Mouse (Mus musculus): ENCODE measurements around the gene Arhgap45. TPM values are rescaled to one million over a fixed set of nuclear protein-coding genes. Genes with fewer than 3 reads are reported as not detected.

The Arhgap45 gene
- polyA plus RNA-seq, 1 experiment = 103 TPM

DNA sequence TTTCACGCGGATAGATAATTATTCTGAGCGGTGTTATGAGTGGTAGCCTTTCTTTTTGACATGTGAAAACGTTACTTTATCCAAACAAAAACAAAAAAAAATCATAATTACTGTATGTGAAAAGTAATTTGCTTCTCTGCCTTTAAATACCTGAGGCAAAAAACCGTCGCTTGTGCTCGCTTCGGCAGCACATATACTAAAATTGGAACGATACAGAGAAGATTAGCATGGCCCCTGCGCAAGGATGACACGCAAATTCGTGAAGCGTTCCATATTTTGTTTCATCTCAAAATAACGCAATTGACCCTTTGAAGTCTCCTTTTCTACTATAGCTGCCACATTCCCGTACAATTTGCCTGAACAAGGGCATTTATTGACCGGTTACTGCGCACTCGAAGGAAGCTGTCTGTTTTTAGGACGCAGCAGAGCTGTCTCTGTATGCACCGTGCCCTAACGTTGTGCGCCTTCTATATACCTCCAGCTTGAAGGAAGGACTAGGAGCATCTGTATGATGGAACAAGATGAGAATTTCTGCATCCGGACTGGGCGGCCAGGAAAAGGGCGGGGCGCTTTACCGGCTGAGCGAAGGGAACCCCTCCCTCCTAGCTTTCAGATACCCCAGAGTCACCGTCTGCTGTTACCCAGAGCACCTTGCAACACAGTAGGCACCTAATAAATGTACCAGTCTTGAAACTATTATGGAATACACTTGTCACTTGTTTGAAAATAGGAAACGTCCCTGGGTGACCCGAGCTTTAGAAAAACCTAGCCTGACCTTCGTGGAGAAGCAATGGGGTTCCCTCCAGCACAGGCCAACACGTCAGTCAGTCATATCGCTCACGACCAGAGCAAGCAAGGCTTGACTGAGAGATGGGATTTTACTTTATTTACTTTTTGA is 30.9 kb upstream of the Arhgap45 start:
- TF ChIP-seq CTCF (IDR thresholded peaks at IDR 0.05; ENCODE audit: insufficient read depth, low read length) (no peak), POLR2A (IDR thresholded peaks at IDR 0.05; ENCODE audit: borderline replicate concordance, extremely low read depth, low read depth, low read length) (peak; percentile 44; the same call in 1 of the 2 replicates)
- peak; percentile 71 for DNase-seq
- under 1% methylated on average over 35 of the region's 35 CpGs for WGBS
- Histone ChIP-seq H3K4me1 (ENCODE audit: control insufficient read depth, insufficient read depth, low read length) (peaks cover 30% of the 10 kb centered on the region), H3K4me3 (replicated peaks; ENCODE audit: extremely low read depth, low read depth, low read length) (peak overlapping the region; percentile 87)

GRCm38 (mm10) chr10:79986232-79986878 is 30.1 kb upstream of the Arhgap45 start:
- DNase-seq = no peak
- Histone ChIP-seq H3K4me3 (replicated peaks; ENCODE audit: extremely low read depth, low read depth, low read length) (no peak overlapping the region), H3K4me1 (ENCODE audit: control insufficient read depth, insufficient read depth, low read length) (peaks cover 30% of the 10 kb centered on the region)
- TF ChIP-seq POLR2A (IDR thresholded peaks at IDR 0.05; ENCODE audit: borderline replicate concordance, extremely low read depth, low read depth, low read length) = peak; percentile 35; the same call in 1 of the 2 replicates
- TF ChIP-seq CTCF (IDR thresholded peaks at IDR 0.05; ENCODE audit: insufficient read depth, low read length) = no peak
- WGBS = 13% methylated on average over 6 of the region's 6 CpGs

DNA sequence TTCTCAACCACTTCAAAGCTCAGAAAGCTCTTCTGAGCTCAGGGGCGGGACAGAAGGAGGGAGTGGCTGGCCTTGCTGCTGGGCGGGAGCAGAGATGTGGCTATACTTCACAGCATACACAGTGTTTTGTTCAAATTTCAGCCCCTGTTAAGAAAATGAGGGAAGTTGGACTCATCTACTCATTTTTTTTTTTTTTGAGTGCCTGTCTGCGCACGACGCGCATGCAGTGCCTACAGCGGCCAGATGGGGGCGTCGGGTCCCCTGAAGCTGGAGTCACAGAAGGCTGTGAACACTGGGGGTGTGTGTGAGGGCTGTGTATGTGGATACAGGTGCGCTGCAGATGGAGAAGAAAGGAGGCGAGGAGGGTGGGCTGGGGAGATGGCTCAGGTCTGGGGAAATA is 29.5 kb upstream of the Arhgap45 start:
- peak; percentile 88 for DNase-seq
- H3K4me1 ChIP-seq (ENCODE audit: control insufficient read depth, insufficient read depth, low read length) = peaks cover 30% of the 10 kb centered on the region
- 5% methylated on average over 11 of the region's 11 CpGs for WGBS
- H3K4me3 ChIP-seq (replicated peaks; ENCODE audit: extremely low read depth, low read depth, low read length) = peak overlapping the region; percentile 4
- TF ChIP-seq CTCF (IDR thresholded peaks at IDR 0.05; ENCODE audit: insufficient read depth, low read length) (peak; percentile 69), POLR2A (IDR thresholded peaks at IDR 0.05; ENCODE audit: borderline replicate concordance, extremely low read depth, low read depth, low read length) (peak; percentile 38; the same call in 1 of the 2 replicates)

GRCm38 (mm10) chr10:79987771-79988505 is 28.5 kb upstream of the Arhgap45 start:
- H3K4me1 ChIP-seq (ENCODE audit: control insufficient read depth, insufficient read depth, low read length) = peaks cover 24% of the 10 kb centered on the region
- 10% methylated on average over 27 of the region's 27 CpGs for WGBS

DNA sequence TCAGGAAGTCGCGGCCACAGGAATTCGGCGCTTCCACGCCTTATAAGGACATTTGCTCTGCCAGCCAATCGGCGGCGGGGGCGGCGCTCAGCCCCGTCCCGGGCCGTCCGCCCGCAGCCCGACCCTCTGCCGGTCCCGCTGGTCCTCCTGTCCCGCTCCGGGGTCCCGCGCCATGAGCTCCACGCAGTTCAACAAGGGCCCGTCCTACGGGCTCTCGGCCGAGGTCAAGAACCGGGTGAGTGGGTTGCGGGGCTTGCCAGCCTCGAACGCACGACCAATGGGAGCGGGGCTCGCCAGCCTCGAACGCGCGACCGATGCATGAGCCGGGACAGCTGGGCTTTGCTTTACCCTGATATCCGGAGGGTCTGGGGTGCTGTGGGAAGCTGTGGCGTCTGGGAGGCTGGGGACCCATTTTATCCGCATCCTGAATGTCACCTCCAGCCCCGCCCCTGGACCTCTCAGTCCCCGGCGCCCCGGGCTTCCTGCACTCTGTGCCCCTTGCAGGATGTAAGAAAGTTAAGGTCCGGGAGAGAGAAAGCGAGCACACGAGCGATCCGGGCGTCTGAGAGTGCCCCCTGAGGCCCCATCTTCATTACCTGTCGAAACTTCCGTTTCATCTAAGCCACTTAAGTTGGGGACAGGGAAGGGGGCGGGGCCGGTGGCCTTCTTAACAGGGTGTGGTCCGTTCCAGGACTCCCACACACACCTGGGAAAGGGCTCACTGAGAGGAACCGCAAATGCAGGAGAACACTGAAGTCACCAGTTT is 27.8 kb upstream of the Arhgap45 start, which contains the start of gene Cnn2:
TSS of gene Cnn2 (plus strand) at position 79 of the 766 bp plus-strand sequence.
- TF ChIP-seq POLR2A (IDR thresholded peaks at IDR 0.05; ENCODE audit: borderline replicate concordance, extremely low read depth, low read depth, low read length) = peak; percentile 68; the same call in 1 of the 2 replicates
- TF ChIP-seq CTCF (IDR thresholded peaks at IDR 0.05; ENCODE audit: insufficient read depth, low read length) = no peak
- Histone ChIP-seq H3K4me3 (replicated peaks; ENCODE audit: extremely low read depth, low read depth, low read length) (peak within 1 kb of the TSS; percentile 86), H3K4me1 (ENCODE audit: control insufficient read depth, insufficient read depth, low read length) (peaks cover 19% of the 10 kb centered on the region)
- 2% methylated on average over 58 of the region's 59 CpGs for WGBS
- DNase-seq = peak; percentile 79

More at GRCm38 (mm10) chr10:79987771-79988505, 28.5 kb upstream of the Arhgap45 start:
- H3K4me3 ChIP-seq (replicated peaks; ENCODE audit: extremely low read depth, low read depth, low read length) = peak overlapping the region; percentile 86
- DNase-seq = peak; percentile 53
- TF ChIP-seq CTCF (IDR thresholded peaks at IDR 0.05; ENCODE audit: insufficient read depth, low read length) = no peak
- peak; percentile 23; the same call in 1 of the 2 replicates for TF ChIP-seq POLR2A (IDR thresholded peaks at IDR 0.05; ENCODE audit: borderline replicate concordance, extremely low read depth, low read depth, low read length)

GRCm38 (mm10) chr10:79989272-79989786 is 27.1 kb upstream of the Arhgap45 start:
- TF ChIP-seq CTCF (IDR thresholded peaks at IDR 0.05; ENCODE audit: insufficient read depth, low read length) (no peak), POLR2A (IDR thresholded peaks at IDR 0.05; ENCODE audit: borderline replicate concordance, extremely low read depth, low read depth, low read length) (no peak)
- no peak for DNase-seq
- Histone ChIP-seq H3K4me3 (replicated peaks; ENCODE audit: extremely low read depth, low read depth, low read length) (peak overlapping the region; percentile 86), H3K4me1 (ENCODE audit: control insufficient read depth, insufficient read depth, low read length) (peaks cover 19% of the 10 kb centered on the region)
- WGBS = 22% methylated on average over 8 of the region's 8 CpGs

GRCm38 (mm10) chr10:79989870-79990269 is 26.6 kb upstream of the Arhgap45 start:
- Histone ChIP-seq H3K4me3 (replicated peaks; ENCODE audit: extremely low read depth, low read depth, low read length) (peak overlapping the region; percentile 86), H3K4me1 (ENCODE audit: control insufficient read depth, insufficient read depth, low read length) (peaks cover 19% of the 10 kb centered on the region)
- 24% methylated on average over 15 of the region's 15 CpGs for WGBS
- peak; percentile 67 for DNase-seq
- peak; percentile 62; the same call in 1 of the 2 replicates for TF ChIP-seq POLR2A (IDR thresholded peaks at IDR 0.05; ENCODE audit: borderline replicate concordance, extremely low read depth, low read depth, low read length)
- TF ChIP-seq CTCF (IDR thresholded peaks at IDR 0.05; ENCODE audit: insufficient read depth, low read length) = no peak

DNA sequence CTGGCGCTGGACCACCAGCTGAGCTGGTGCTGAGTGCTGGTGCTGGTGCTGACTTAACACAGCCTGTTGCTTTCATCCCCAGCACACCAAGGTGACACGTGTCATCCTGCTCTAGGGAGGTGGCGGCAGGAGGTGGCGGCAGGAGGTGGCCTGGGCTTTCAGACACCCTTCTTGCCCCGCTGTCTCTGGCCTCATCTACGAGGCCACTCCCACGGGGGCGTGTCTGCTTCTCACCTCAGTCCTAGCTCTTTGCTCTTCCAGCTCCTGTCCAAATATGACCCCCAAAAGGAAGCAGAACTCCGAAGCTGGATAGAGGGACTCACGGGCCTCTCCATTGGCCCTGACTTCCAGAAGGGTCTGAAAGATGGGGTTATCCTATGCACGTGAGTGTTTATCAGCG is 25.4 kb upstream of the Arhgap45 start:
- no peak overlapping the region for H3K4me3 ChIP-seq (replicated peaks; ENCODE audit: extremely low read depth, low read depth, low read length)
- TF ChIP-seq POLR2A (IDR thresholded peaks at IDR 0.05; ENCODE audit: borderline replicate concordance, extremely low read depth, low read depth, low read length) (no peak), CTCF (IDR thresholded peaks at IDR 0.05; ENCODE audit: insufficient read depth, low read length) (no peak)
- H3K4me1 ChIP-seq (ENCODE audit: control insufficient read depth, insufficient read depth, low read length) = peaks cover 14% of the 10 kb centered on the region
- WGBS = 73% methylated on average over 12 of the region's 12 CpGs
- DNase-seq = no peak

Measured in lung, adult 2 months (tissue).